Mouse (Mus musculus) limb, embryonic 11.5 days (tissue): Measurements from ENCODE around the gene Gbgt1. TPM values are rescaled to one million over a fixed set of nuclear protein-coding genes. Genes with fewer than 3 reads are reported as not detected.

Source experiments
- ATAC-seq: fragments of 200-750 bp; cut with Nextera tagmentation; 2 replicates; pipeline ENCODE4 v1.8.0; 2017; ENCODE audit warnings: low read depth; ENCODE audit not compliant: insufficient number of reproducible peaks, low FRiP score, low TSS enrichment
- DNase-seq: peaks from one replicate; pipeline ENCODE4 v3.0.0-alpha.2; 2015; ENCODE audit warnings: low spot score
- H3K27ac ChIP-seq: fragments of 300-500 bp; sonication (generic); replicated peaks from 2 replicates; pipeline ENCODE4 v1.5.1; 2014; ENCODE audit warnings: low read depth, mild to moderate bottlenecking, low read length
- H3K27me3 ChIP-seq: fragments of 300-500 bp; sonication (generic); 2 replicates; pipeline ENCODE4 v1.6.1; 2014; ENCODE audit warnings: mild to moderate bottlenecking, low read length, mixed read lengths; ENCODE audit not compliant: control insufficient read depth, insufficient read depth
- H3K36me3 ChIP-seq: fragments of 300-500 bp; sonication (generic); 2 replicates; pipeline ENCODE4 v1.6.1; 2014; ENCODE audit warnings: mild to moderate bottlenecking, low read length, moderate library complexity, mixed read lengths; ENCODE audit not compliant: control insufficient read depth, insufficient read depth
- H3K4me1 ChIP-seq: fragments of 300-500 bp; sonication (generic); 2 replicates; pipeline ENCODE4 v1.6.1; 2014; ENCODE audit warnings: low read length, mixed read lengths; ENCODE audit not compliant: control insufficient read depth, insufficient read depth
- H3K4me2 ChIP-seq: fragments of 300-500 bp; sonication (generic); 2 replicates; pipeline ENCODE4 v1.6.1; 2014; ENCODE audit warnings: low read depth, mild to moderate bottlenecking, moderate library complexity; ENCODE audit not compliant: severe bottlenecking
- H3K4me3 ChIP-seq: fragments of 300-500 bp; sonication (generic); 2 replicates; pipeline ENCODE4 v1.5.1; 2014; ENCODE audit warnings: low read depth, low read length
- H3K9ac ChIP-seq: fragments of 300-500 bp; sonication (generic); 2 replicates; pipeline ENCODE4 v1.6.1; 2014; ENCODE audit warnings: mild to moderate bottlenecking, low read length
- H3K9me3 ChIP-seq: fragments of 300-500 bp; sonication (generic); 2 replicates; pipeline ENCODE4 v1.6.1; 2016; ENCODE audit warnings: low read length; ENCODE audit not compliant: control insufficient read depth
- WGBS: fragments of 180-500 bp; shearing (Covaris S2); extraction: QIAGEN DNeasy Blood & Tissue Kit; methylation state at CpG from one replicate; pipeline ENCODE4 v1.1.7; 2014; 5-methylcytosine and 5-hydroxymethylcytosine counted together
- polyA plus RNA-seq: library from polyadenylated mRNA; unstranded; fragments of >200 nt; fragmentation: Nextera tagmentation; extraction: Ambion mirVana; gene quantifications from 2 replicates; pipeline ENCODE4 v1.2.1, GENCODE M21; 2014

Gene Gbgt1
- not detected in 2 replicates for polyA plus RNA-seq

DNA sequence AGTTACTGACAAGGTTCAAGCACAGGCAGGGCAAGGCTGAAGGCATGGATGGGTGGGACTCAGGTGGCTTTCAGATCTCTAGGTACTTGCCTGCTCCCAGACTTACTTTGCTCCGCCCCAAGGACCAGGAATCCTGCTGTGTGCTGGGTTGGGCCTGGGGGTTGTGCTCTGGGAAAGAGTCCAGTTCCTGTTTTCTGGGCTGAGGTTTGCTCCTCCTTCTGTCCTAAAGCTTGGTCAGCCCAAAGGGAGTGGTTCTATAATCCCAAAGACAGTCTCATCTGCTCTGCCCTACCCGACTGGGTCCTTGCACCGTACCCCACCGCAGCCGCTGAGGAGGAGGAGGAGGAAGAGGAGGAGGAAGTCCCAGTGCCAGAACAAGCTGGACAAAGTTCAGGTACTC lies at the start of gene Gbgt1:
TSS of gene Gbgt1 (plus strand) at position 221 of the 400 bp plus-strand sequence.
- Histone ChIP-seq H3K4me1 (no peaks in the 10 kb centered on the region), H3K4me2 (no peak within 1 kb of the TSS), H3K4me3 (no peak within 1 kb of the TSS), H3K36me3 (no peaks in the 10 kb centered on the region), H3K27ac (no peak within 1 kb of the TSS), H3K9me3 (no peaks in the 10 kb centered on the region), H3K9ac (no peak within 1 kb of the TSS), H3K27me3 (no peaks in the 10 kb centered on the region)
- DNase-seq, result no peak
- ATAC-seq, result no peak
- WGBS, result 81% methylated on average over 5 of the region's 5 CpGs

DNA sequence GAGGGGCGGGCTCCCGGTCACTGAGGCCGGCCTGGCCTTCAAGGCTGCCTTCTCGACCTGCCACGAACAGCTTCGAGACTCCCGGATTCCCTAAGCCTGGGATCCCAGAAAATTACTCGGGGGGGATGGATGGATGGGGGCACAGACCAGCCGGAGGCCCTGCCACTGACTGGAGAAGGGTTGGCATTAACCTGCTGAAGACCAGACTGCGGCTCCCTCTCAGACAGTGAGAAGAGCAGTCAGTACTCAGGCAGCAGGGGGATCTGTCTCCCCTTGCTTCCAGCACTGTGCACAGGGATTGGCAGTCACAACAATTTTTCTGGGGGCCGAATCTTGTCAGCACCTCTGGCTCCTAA lies 49.4 kb upstream of the Gbgt1 start:
- peak overlapping the region; percentile 95 for H3K4me2 ChIP-seq
- H3K4me1 ChIP-seq, result no peaks in the 10 kb centered on the region
- 11% methylated on average over 11 of the region's 11 CpGs for WGBS
- H3K9me3 ChIP-seq, result no peaks in the 10 kb centered on the region
- peak overlapping the region; percentile 78 for H3K9ac ChIP-seq
- DNase-seq (no peak), ATAC-seq (no peak; the same call in 1 of the 2 replicates)
- H3K27me3 ChIP-seq, result no peaks in the 10 kb centered on the region
- H3K36me3 ChIP-seq, result peaks cover 2% of the 10 kb centered on the region; the same call in 1 of the 2 replicates
- peak overlapping the region; percentile 62 for H3K4me3 ChIP-seq
- H3K27ac ChIP-seq, result no peak overlapping the region

GRCm38 (mm10) chr2:28451663-28452062 lies 45.0 kb upstream of the Gbgt1 start:
- no peak overlapping the region for H3K4me2 ChIP-seq
- H3K4me1 ChIP-seq, result no peaks in the 10 kb centered on the region
- no peaks in the 10 kb centered on the region for H3K9me3 ChIP-seq
- DNase-seq (no peak), ATAC-seq (no peak)
- H3K4me3 ChIP-seq, result no peak overlapping the region
- H3K9ac ChIP-seq, result no peak overlapping the region
- 92% methylated on average over 11 of the region's 11 CpGs for WGBS
- H3K27me3 ChIP-seq, result no peaks in the 10 kb centered on the region
- no peak overlapping the region for H3K27ac ChIP-seq
- peaks cover 2% of the 10 kb centered on the region; the same call in 1 of the 2 replicates for H3K36me3 ChIP-seq

GRCm38 (mm10) chr2:28453539-28453938 lies 43.2 kb upstream of the Gbgt1 start:
- H3K9me3 ChIP-seq, result no peaks in the 10 kb centered on the region
- WGBS, result 90% methylated on average over 6 of the region's 6 CpGs
- H3K36me3 ChIP-seq, result peaks cover 2% of the 10 kb centered on the region; the same call in 1 of the 2 replicates
- H3K27me3 ChIP-seq, result no peaks in the 10 kb centered on the region
- H3K27ac ChIP-seq, result no peak overlapping the region
- no peak for ATAC-seq
- no peak overlapping the region for H3K9ac ChIP-seq
- H3K4me1 ChIP-seq, result no peaks in the 10 kb centered on the region
- no peak overlapping the region for H3K4me3 ChIP-seq
- no peak for DNase-seq
- no peak overlapping the region for H3K4me2 ChIP-seq

- Histone ChIP-seq H3K9ac (no peak overlapping the region), H3K36me3 (peaks cover 2% of the 10 kb centered on the region; the same call in 1 of the 2 replicates), H3K4me3 (no peak overlapping the region), H3K27me3 (no peaks in the 10 kb centered on the region), H3K4me1 (no peaks in the 10 kb centered on the region), H3K4me2 (no peak overlapping the region), H3K9me3 (no peaks in the 10 kb centered on the region), H3K27ac (no peak overlapping the region)
- ATAC-seq, result no peak
- WGBS, result 80% methylated on average over 1 of the region's 1 CpGs
- no peak for DNase-seq
These were observed 40.1 kb upstream of the Gbgt1 start for GRCm38 (mm10) chr2:28456616-28457015.

DNA sequence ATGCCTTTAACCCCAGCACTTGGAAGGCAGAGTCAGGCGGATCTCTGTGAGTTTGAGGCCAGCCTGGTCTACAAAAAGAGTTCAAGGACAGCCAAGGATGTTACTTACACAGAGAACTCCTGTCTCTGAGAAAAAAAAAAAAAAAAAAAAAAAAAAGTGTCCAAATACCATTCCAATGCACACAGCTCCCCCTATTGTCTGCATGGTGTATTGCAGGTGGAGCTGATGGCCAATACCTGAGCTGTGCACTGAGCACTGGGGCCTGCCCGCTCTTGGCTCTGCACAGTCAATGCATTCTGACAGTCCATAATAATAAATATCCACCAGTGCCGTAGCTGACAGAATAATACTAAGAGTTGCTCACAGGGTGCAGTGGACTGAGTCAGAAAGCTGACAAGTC lies 32.8 kb upstream of the Gbgt1 start:
- DNase-seq, result peak; percentile 82
- Histone ChIP-seq H3K4me2 (no peak overlapping the region), H3K4me3 (no peak overlapping the region), H3K27me3 (no peaks in the 10 kb centered on the region), H3K9ac (no peak overlapping the region), H3K27ac (no peak overlapping the region), H3K4me1 (peaks cover 2% of the 10 kb centered on the region), H3K9me3 (no peaks in the 10 kb centered on the region), H3K36me3 (no peaks in the 10 kb centered on the region; the same call in 1 of the 2 replicates)
- no peak for ATAC-seq
- 43% methylated on average over 3 of the region's 3 CpGs for WGBS

DNA sequence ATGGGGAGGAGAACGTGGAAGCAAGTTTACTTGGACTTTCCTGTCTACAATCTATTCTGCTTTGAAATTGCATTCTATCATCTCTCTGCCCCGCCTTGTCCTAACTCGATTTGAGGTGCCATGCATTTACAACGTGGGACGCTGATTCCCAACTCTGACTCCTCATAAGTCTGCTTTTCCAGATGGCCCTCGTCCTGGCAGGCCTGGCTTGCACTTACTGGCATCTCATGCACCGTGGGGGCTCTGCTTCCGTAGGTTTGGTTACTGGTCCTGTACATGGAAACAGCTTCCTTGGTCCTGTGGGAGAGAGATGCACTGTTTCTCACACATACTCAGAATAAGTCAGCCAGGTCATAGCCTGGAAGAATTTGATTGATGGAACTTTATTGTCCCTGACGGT lies 31.8 kb upstream of the Gbgt1 start:
- Histone ChIP-seq H3K9me3 (no peaks in the 10 kb centered on the region), H3K9ac (no peak overlapping the region), H3K27ac (no peak overlapping the region), H3K4me3 (no peak overlapping the region), H3K4me2 (no peak overlapping the region), H3K4me1 (peaks cover 2% of the 10 kb centered on the region), H3K36me3 (peaks cover 8% of the 10 kb centered on the region), H3K27me3 (no peaks in the 10 kb centered on the region)
- 85% methylated on average over 9 of the region's 9 CpGs for WGBS
- ATAC-seq (no peak), DNase-seq (no peak)

DNA sequence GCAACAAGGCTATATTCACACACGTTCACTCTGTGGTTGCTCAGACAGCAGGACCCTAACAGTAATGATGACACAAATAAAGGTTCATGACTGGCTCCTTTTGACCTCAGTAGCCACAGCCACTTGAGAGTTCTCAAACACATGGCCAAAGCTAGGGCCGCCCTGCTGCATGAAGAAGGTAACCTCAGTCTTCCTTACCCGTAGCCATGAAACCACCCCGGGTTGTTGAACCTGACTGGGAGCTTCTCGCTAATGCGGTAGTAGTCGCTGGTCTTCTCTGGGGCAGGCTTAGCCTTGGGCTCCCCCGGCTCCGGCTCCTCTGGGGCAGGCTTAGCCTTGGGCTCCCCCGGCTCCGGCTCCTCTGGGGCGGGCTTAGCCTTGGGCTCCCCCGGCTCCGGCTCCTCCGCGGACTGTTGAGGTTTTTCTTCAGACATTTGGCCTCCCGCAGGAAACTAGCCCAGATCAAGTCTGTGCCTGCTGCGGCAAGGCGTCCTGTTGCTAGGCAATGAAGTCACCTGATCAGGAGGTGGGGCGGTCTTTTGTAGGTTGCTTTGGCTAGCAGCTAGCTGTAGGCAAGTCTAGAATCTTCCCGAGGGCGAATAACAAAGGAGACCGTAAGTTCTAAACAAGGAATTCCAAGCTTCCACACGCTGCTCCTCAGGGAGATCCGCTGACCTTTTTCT lies 30.7 kb upstream of the Gbgt1 start, which contains the start of gene 1700007K13Rik:
TSS of gene 1700007K13Rik (minus strand) at position 497 of the 683 bp plus-strand sequence.
- H3K27me3 ChIP-seq, result no peaks in the 10 kb centered on the region
- peak within 1 kb of the TSS; percentile 62 for H3K4me2 ChIP-seq
- peak within 1 kb of the TSS; percentile 13; the same call in 1 of the 2 replicates for H3K9ac ChIP-seq
- H3K4me3 ChIP-seq, result peak within 1 kb of the TSS; percentile 27
- peaks cover 12% of the 10 kb centered on the region for H3K36me3 ChIP-seq
- ATAC-seq (peak; percentile 45; the same call in 1 of the 2 replicates), DNase-seq (peak; percentile 82)
- peaks cover 2% of the 10 kb centered on the region for H3K4me1 ChIP-seq
- no peaks in the 10 kb centered on the region for H3K9me3 ChIP-seq
- no peak within 1 kb of the TSS for H3K27ac ChIP-seq
- 3% methylated on average over 25 of the region's 25 CpGs for WGBS
